Mouse (Mus musculus) E14TG2a.4 (cell line): Measurements from ENCODE around the gene Myoc.
A peak's percentile ranks its signal among the peaks of the same experiment; 100 is the strongest.

Source experiments
- H3K27me3 ChIP-seq: 2 replicates; pipeline ENCODE4 v1.6.1; 2014; ENCODE audit warnings: low read length, control low read depth; ENCODE audit not compliant: insufficient read depth
- H3K36me3 ChIP-seq: 2 replicates; pipeline ENCODE4 v1.6.1; 2014; ENCODE audit warnings: low read length, control low read depth; ENCODE audit not compliant: insufficient read depth
- H3K4me1 ChIP-seq: replicated peaks from 2 replicates; pipeline ENCODE4 v1.6.1; 2014; ENCODE audit warnings: low read depth, low read length, control low read depth
- H3K4me3 ChIP-seq: replicated peaks from 2 replicates; pipeline ENCODE4 v1.5.1; 2014; ENCODE audit warnings: mild to moderate bottlenecking, low read length
- H3K9me3 ChIP-seq: 2 replicates; pipeline ENCODE4 v1.6.1; 2014; ENCODE audit warnings: low read length, control low read depth
- CTCF ChIP-seq: conservative IDR thresholded peaks from 2 replicates; pipeline ENCODE4 v1.5.1; 2014; ENCODE audit warnings: low read length
- NANOG ChIP-seq: IDR thresholded peaks from 2 replicates; pipeline ENCODE4 v1.6.1; 2014; ENCODE audit warnings: borderline replicate concordance, low read length, mixed read lengths
- POU5F1 ChIP-seq: IDR thresholded peaks from 2 replicates; pipeline ENCODE4 v1.6.1; 2014; ENCODE audit warnings: low read length, borderline replicate concordance

Myoc gene

GRCm38 (mm10) chr1:162664826-162665475 lies 26.0 kb downstream of the Myoc start:
- H3K27me3 ChIP-seq = no peaks in the 10 kb centered on the region
- TF ChIP-seq CTCF (peak; percentile 53), NANOG (no peak)
- H3K9me3 ChIP-seq = no peaks in the 10 kb centered on the region
- peaks cover 10% of the 10 kb centered on the region for H3K36me3 ChIP-seq
- peaks cover 23% of the 10 kb centered on the region for H3K4me1 ChIP-seq
- no peak overlapping the region for H3K4me3 ChIP-seq

- TF ChIP-seq NANOG (no peak), POU5F1 (no peak), CTCF (no peak)
- Histone ChIP-seq H3K36me3 (peaks cover 16% of the 10 kb centered on the region), H3K4me3 (0 out of 2 replicates have a peak overlapping the region, but pooled peaks have one; percentile 30), H3K4me1 (peaks cover 23% of the 10 kb centered on the region), H3K27me3 (no peaks in the 10 kb centered on the region), H3K9me3 (no peaks in the 10 kb centered on the region)
These were observed 26.7 kb downstream of the Myoc start for GRCm38 (mm10) chr1:162665486-162666174.

GRCm38 (mm10) chr1:162693721-162694120 lies 54.8 kb downstream of the Myoc start:
- H3K27me3 ChIP-seq = no peaks in the 10 kb centered on the region
- no peak overlapping the region for H3K4me3 ChIP-seq
- no peaks in the 10 kb centered on the region for H3K9me3 ChIP-seq
- TF ChIP-seq NANOG (no peak), POU5F1 (no peak), CTCF (no peak)
- no peaks in the 10 kb centered on the region for H3K4me1 ChIP-seq
- peaks cover 99% of the 10 kb centered on the region for H3K36me3 ChIP-seq

GRCm38 (mm10) chr1:162697866-162698265 lies 58.9 kb downstream of the Myoc start:
- Histone ChIP-seq H3K27me3 (no peaks in the 10 kb centered on the region), H3K36me3 (peaks cover 99% of the 10 kb centered on the region), H3K4me3 (no peak overlapping the region), H3K4me1 (no peaks in the 10 kb centered on the region; the same call in 1 of the 2 replicates), H3K9me3 (no peaks in the 10 kb centered on the region)
- TF ChIP-seq POU5F1 (no peak), NANOG (no peak), CTCF (no peak)
